Mouse (Mus musculus) hindbrain, embryonic 10.5 days (tissue): ENCODE data around the gene Lrrc15. TPM values are rescaled to one million over a fixed set of nuclear protein-coding genes. Genes with fewer than 3 reads are reported as not detected.

ENCODE experiments used
- DNase-seq: peaks from one replicate; pipeline ENCODE4 v3.0.0-alpha.2; 2017; ENCODE audit warnings: low spot score
- H3K27ac ChIP-seq: fragments of 300-500 bp; sonication (generic); 2 replicates; pipeline ENCODE4 v1.5.1; 2016; ENCODE audit warnings: mild to moderate bottlenecking, moderate library complexity
- H3K27me3 ChIP-seq: fragments of 300-500 bp; sonication (generic); 2 replicates; pipeline ENCODE4 v1.6.1; 2016; ENCODE audit warnings: mild to moderate bottlenecking; ENCODE audit not compliant: poor library complexity, insufficient read depth, severe bottlenecking
- H3K36me3 ChIP-seq: fragments of 300-500 bp; sonication (generic); 2 replicates; pipeline ENCODE4 v1.6.1; 2016; ENCODE audit warnings: mild to moderate bottlenecking, moderate library complexity
- H3K4me1 ChIP-seq: fragments of 300-500 bp; sonication (generic); replicated peaks from 2 replicates; pipeline ENCODE4 v1.6.1; 2016; ENCODE audit warnings: mild to moderate bottlenecking
- H3K4me3 ChIP-seq: fragments of 300-500 bp; sonication (generic); 2 replicates; pipeline ENCODE4 v1.5.1; 2016; ENCODE audit warnings: mild to moderate bottlenecking, moderate library complexity
- H3K9me3 ChIP-seq: fragments of 300-500 bp; sonication (generic); 2 replicates; pipeline ENCODE4 v1.6.1; 2016; ENCODE audit warnings: mild to moderate bottlenecking, moderate library complexity
- WGBS: fragments of 180-500 bp; shearing (Covaris S2); methylation state at CpG from one replicate; pipeline ENCODE4 v1.1.7; 2016; 5-methylcytosine and 5-hydroxymethylcytosine counted together
- polyA plus RNA-seq: library from polyadenylated mRNA; unstranded; fragments of >200 nt; fragmentation: Nextera tagmentation; extraction: Ambion mirVana; gene quantifications from 2 replicates; pipeline ENCODE4 v1.2.1, GENCODE M21; 2016

Gene Lrrc15
- polyA plus RNA-seq: 0.24 and 1.2 TPM in 2 replicates

GRCm38 (mm10) chr16:30282844-30283495 is at the start of gene Lrrc15:
Gene Lrrc15 (minus strand): TSS chr16:30283256.
- Histone ChIP-seq H3K27ac (no peak within 1 kb of the TSS), H3K4me1 (peaks cover 43% of the 10 kb centered on the region), H3K9me3 (no peaks in the 10 kb centered on the region), H3K36me3 (no peaks in the 10 kb centered on the region), H3K4me3 (peak within 1 kb of the TSS; percentile 45), H3K27me3 (peaks cover 70% of the 10 kb centered on the region)
- 8% methylated on average over 34 of the region's 34 CpGs for WGBS
- DNase-seq: peak; percentile 62

- Histone ChIP-seq H3K9me3 (no peaks in the 10 kb centered on the region), H3K27ac (no peak overlapping the region), H3K36me3 (peaks cover 30% of the 10 kb centered on the region), H3K27me3 (peaks cover 30% of the 10 kb centered on the region), H3K4me3 (no peak overlapping the region), H3K4me1 (peaks cover 7% of the 10 kb centered on the region)
- no peak for DNase-seq
Observed at GRCm38 (mm10) chr16:30314236-30314635, 31.2 kb upstream of the Lrrc15 start.

- H3K4me1 ChIP-seq: peaks cover 24% of the 10 kb centered on the region
- peaks cover 8% of the 10 kb centered on the region for H3K36me3 ChIP-seq
- H3K9me3 ChIP-seq: no peaks in the 10 kb centered on the region
- peak within 1 kb of the TSS; percentile 61 for H3K4me3 ChIP-seq
- no peak within 1 kb of the TSS for H3K27ac ChIP-seq
- no peak for DNase-seq
- H3K27me3 ChIP-seq: peaks cover 62% of the 10 kb centered on the region
Observed at GRCm38 (mm10) chr16:30310647-30311046, 27.6 kb upstream of the Lrrc15 start, which contains the start of gene Gp5. Gene Gp5 (minus strand): TSS chr16:30310779.

GRCm38 (mm10) chr16:30310171-30310515 is 27.1 kb upstream of the Lrrc15 start:
- peaks cover 24% of the 10 kb centered on the region for H3K4me1 ChIP-seq
- H3K4me3 ChIP-seq: no peak overlapping the region
- H3K27ac ChIP-seq: no peak overlapping the region
- WGBS: 59% methylated on average over 8 of the region's 8 CpGs
- DNase-seq: no peak
- H3K9me3 ChIP-seq: no peaks in the 10 kb centered on the region
- peaks cover 62% of the 10 kb centered on the region for H3K27me3 ChIP-seq
- H3K36me3 ChIP-seq: peaks cover 5% of the 10 kb centered on the region

- WGBS: 4% methylated on average over 34 of the region's 34 CpGs
- H3K4me1 ChIP-seq: peaks cover 24% of the 10 kb centered on the region
- DNase-seq: peak; percentile 52
- H3K9me3 ChIP-seq: no peaks in the 10 kb centered on the region
- H3K4me3 ChIP-seq: peak overlapping the region; percentile 61
- H3K27ac ChIP-seq: no peak overlapping the region
- H3K27me3 ChIP-seq: peaks cover 65% of the 10 kb centered on the region
- H3K36me3 ChIP-seq: no peaks in the 10 kb centered on the region; the same call in 1 of the 2 replicates
Observed at GRCm38 (mm10) chr16:30309395-30310170, 26.5 kb upstream of the Lrrc15 start.

GRCm38 (mm10) chr16:30308616-30309394 is 25.7 kb upstream of the Lrrc15 start:
- Histone ChIP-seq H3K4me3 (peak overlapping the region; percentile 61), H3K27ac (peak overlapping the region; percentile 66), H3K27me3 (peaks cover 72% of the 10 kb centered on the region), H3K9me3 (no peaks in the 10 kb centered on the region), H3K4me1 (peaks cover 24% of the 10 kb centered on the region), H3K36me3 (no peaks in the 10 kb centered on the region)
- DNase-seq: peak; percentile 52
- under 1% methylated on average over 72 of the region's 72 CpGs for WGBS

GRCm38 (mm10) chr16:30307961-30308615 is 25.0 kb upstream of the Lrrc15 start:
- peaks cover 24% of the 10 kb centered on the region for H3K4me1 ChIP-seq
- H3K36me3 ChIP-seq: no peaks in the 10 kb centered on the region
- WGBS: 13% methylated on average over 29 of the region's 29 CpGs
- H3K4me3 ChIP-seq: peak overlapping the region; percentile 61
- H3K9me3 ChIP-seq: no peaks in the 10 kb centered on the region
- H3K27me3 ChIP-seq: peaks cover 79% of the 10 kb centered on the region
- peak; percentile 51 for DNase-seq
- peak overlapping the region; percentile 66; the same call in 1 of the 2 replicates for H3K27ac ChIP-seq

GRCm38 (mm10) chr16:30307306-30307705 is 24.2 kb upstream of the Lrrc15 start:
- Histone ChIP-seq H3K36me3 (no peaks in the 10 kb centered on the region), H3K27me3 (peaks cover 86% of the 10 kb centered on the region), H3K4me1 (peaks cover 24% of the 10 kb centered on the region), H3K27ac (no peak overlapping the region), H3K4me3 (no peak overlapping the region), H3K9me3 (no peaks in the 10 kb centered on the region)
- DNase-seq: no peak
- WGBS: 51% methylated on average over 12 of the region's 12 CpGs

GRCm38 (mm10) chr16:30306102-30306501 is 23.0 kb upstream of the Lrrc15 start:
- Histone ChIP-seq H3K9me3 (no peaks in the 10 kb centered on the region), H3K4me1 (peaks cover 24% of the 10 kb centered on the region), H3K4me3 (no peak overlapping the region), H3K27ac (no peak overlapping the region), H3K36me3 (no peaks in the 10 kb centered on the region), H3K27me3 (peaks cover 81% of the 10 kb centered on the region)
- WGBS: 87% methylated on average over 4 of the region's 4 CpGs
- no peak for DNase-seq

GRCm38 (mm10) chr16:30304236-30304635 is 21.2 kb upstream of the Lrrc15 start:
- H3K4me1 ChIP-seq: peaks cover 17% of the 10 kb centered on the region
- H3K9me3 ChIP-seq: no peaks in the 10 kb centered on the region
- peaks cover 62% of the 10 kb centered on the region for H3K27me3 ChIP-seq
- WGBS: 79% methylated on average over 5 of the region's 5 CpGs
- no peak overlapping the region for H3K27ac ChIP-seq
- DNase-seq: no peak
- no peak overlapping the region for H3K4me3 ChIP-seq
- H3K36me3 ChIP-seq: no peaks in the 10 kb centered on the region

GRCm38 (mm10) chr16:30303411-30303810 is 20.4 kb upstream of the Lrrc15 start:
- DNase-seq: no peak
- Histone ChIP-seq H3K9me3 (no peaks in the 10 kb centered on the region), H3K27ac (no peak overlapping the region), H3K36me3 (no peaks in the 10 kb centered on the region), H3K4me1 (peaks cover 9% of the 10 kb centered on the region), H3K27me3 (peaks cover 54% of the 10 kb centered on the region), H3K4me3 (no peak overlapping the region)
- WGBS: 78% methylated on average over 2 of the region's 2 CpGs

GRCm38 (mm10) chr16:30302686-30303085 is 19.6 kb upstream of the Lrrc15 start:
- Histone ChIP-seq H3K36me3 (no peaks in the 10 kb centered on the region), H3K4me1 (peaks cover 1% of the 10 kb centered on the region; the same call in 1 of the 2 replicates), H3K27ac (no peak overlapping the region), H3K9me3 (no peaks in the 10 kb centered on the region), H3K27me3 (peaks cover 47% of the 10 kb centered on the region), H3K4me3 (no peak overlapping the region)
- DNase-seq: no peak
- 81% methylated on average over 6 of the region's 6 CpGs for WGBS
